Mouse (Mus musculus): ENCODE measurements around the gene Agmo.

- TF ChIP-seq ZNF384 (IDR thresholded peaks at IDR 0.05; ENCODE audit: low read depth, low read length) = no peak
- no peak for TF ChIP-seq CHD2 (IDR thresholded peaks at IDR 0.05; ENCODE audit: low read depth, low read length)
- TF ChIP-seq HCFC1 (IDR thresholded peaks at IDR 0.05; ENCODE audit: borderline replicate concordance, insufficient read depth, low read length) = no peak
Observed at GRCm38 (mm10) chr12:37244876-37245275, 3.4 kb downstream of the Agmo start.

Measured in ES-E14 (cell line).